Mouse (Mus musculus): ENCODE results near the gene Acsbg1. TPM values are rescaled to one million over a fixed set of nuclear protein-coding genes. Genes with fewer than 3 reads are reported as not detected.

Acsbg1 gene
- polyA plus RNA-seq, 1 experiment = 114 TPM

DNA sequence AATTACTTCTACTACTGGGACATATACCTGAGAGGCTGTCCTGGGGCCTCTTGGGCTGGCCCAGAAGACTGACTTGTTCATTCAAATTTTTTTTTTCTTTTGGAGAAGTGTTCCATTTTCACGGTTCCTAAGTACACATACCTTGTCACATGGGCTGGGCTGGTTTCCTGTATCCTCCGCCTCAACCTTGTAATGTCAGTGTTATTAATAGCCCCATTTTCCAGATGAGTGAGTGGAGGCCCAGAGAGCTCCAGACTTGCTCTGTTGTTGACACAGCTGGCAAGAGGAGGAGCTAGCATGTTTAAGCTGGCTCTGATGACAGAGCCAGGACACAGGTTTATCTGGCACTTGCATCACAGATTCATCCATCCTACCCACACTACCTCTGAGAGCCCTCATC lies 14.2 kb downstream of the Acsbg1 start:
- H3K36me3 ChIP-seq (ENCODE audit: control insufficient read depth, insufficient read depth, low read length) = no peaks in the 10 kb centered on the region
- no peaks in the 10 kb centered on the region for H3K27me3 ChIP-seq (ENCODE audit: control insufficient read depth, insufficient read depth, low read length)
- H3K4me1 ChIP-seq (ENCODE audit: control insufficient read depth, insufficient read depth, low read length) = no peaks in the 10 kb centered on the region; the same call in 1 of the 2 replicates
- no peak overlapping the region for H3K27ac ChIP-seq (ENCODE audit: control insufficient read depth, insufficient read depth, low read depth, low read length)
- no peak overlapping the region for H3K4me3 ChIP-seq (ENCODE audit: control insufficient read depth, low read depth, low read length)
- TF ChIP-seq POLR2A (IDR thresholded peaks at IDR 0.05; ENCODE audit: control insufficient read depth, low read depth, low read length) = no peak
- no peak for TF ChIP-seq CTCF (IDR thresholded peaks at IDR 0.05; ENCODE audit: control insufficient read depth, insufficient read depth, insufficient replicate concordance, low read depth, low read length)

GRCm38 (mm10) chr9:54646252-54646651 lies 15.4 kb downstream of the Acsbg1 start:
- Histone ChIP-seq H3K4me1 (ENCODE audit: control insufficient read depth, insufficient read depth, low read length) (no peaks in the 10 kb centered on the region; the same call in 1 of the 2 replicates), H3K36me3 (ENCODE audit: control insufficient read depth, insufficient read depth, low read length) (no peaks in the 10 kb centered on the region), H3K27ac (ENCODE audit: control insufficient read depth, insufficient read depth, low read depth, low read length) (no peak overlapping the region), H3K4me3 (ENCODE audit: control insufficient read depth, low read depth, low read length) (peak overlapping the region; percentile 14; the same call in 1 of the 2 replicates), H3K27me3 (ENCODE audit: control insufficient read depth, insufficient read depth, low read length) (no peaks in the 10 kb centered on the region)
- TF ChIP-seq CTCF (IDR thresholded peaks at IDR 0.05; ENCODE audit: control insufficient read depth, insufficient read depth, insufficient replicate concordance, low read depth, low read length) = no peak
- no peak for TF ChIP-seq POLR2A (IDR thresholded peaks at IDR 0.05; ENCODE audit: control insufficient read depth, low read depth, low read length)

DNA sequence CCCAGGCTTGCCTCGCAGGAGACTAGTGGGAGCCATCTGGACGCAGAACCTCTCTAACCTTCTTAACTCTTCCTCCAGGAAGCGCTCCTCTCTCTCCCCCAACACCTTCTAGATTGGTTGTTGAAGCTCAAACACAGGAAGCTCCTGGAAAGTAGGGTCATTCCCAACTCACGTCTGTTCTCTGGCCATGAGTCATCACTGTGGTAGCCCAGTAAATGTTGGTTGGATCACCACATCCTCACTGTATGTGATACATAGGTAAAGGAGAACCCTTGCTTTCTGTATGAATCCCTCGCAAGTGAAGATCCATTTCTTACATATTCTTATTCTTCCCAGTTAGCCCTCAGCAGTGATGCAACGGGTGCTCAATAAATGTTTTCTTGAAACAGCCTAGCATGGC lies 16.1 kb downstream of the Acsbg1 start:
- Histone ChIP-seq H3K27me3 (ENCODE audit: control insufficient read depth, insufficient read depth, low read length) (no peaks in the 10 kb centered on the region), H3K4me1 (ENCODE audit: control insufficient read depth, insufficient read depth, low read length) (no peaks in the 10 kb centered on the region; the same call in 1 of the 2 replicates), H3K27ac (ENCODE audit: control insufficient read depth, insufficient read depth, low read depth, low read length) (no peak overlapping the region), H3K36me3 (ENCODE audit: control insufficient read depth, insufficient read depth, low read length) (no peaks in the 10 kb centered on the region), H3K4me3 (ENCODE audit: control insufficient read depth, low read depth, low read length) (no peak overlapping the region)
- TF ChIP-seq POLR2A (IDR thresholded peaks at IDR 0.05; ENCODE audit: control insufficient read depth, low read depth, low read length) (no peak), CTCF (IDR thresholded peaks at IDR 0.05; ENCODE audit: control insufficient read depth, insufficient read depth, insufficient replicate concordance, low read depth, low read length) (no peak)

- no peaks in the 10 kb centered on the region for H3K36me3 ChIP-seq (ENCODE audit: control insufficient read depth, insufficient read depth, low read length)
- peaks cover 3% of the 10 kb centered on the region; the same call in 1 of the 2 replicates for H3K4me1 ChIP-seq (ENCODE audit: control insufficient read depth, insufficient read depth, low read length)
- no peaks in the 10 kb centered on the region for H3K27me3 ChIP-seq (ENCODE audit: control insufficient read depth, insufficient read depth, low read length)
- no peak overlapping the region for H3K4me3 ChIP-seq (ENCODE audit: control insufficient read depth, low read depth, low read length)
- 0 out of 2 replicates have a peak overlapping the region, but pooled peaks have one; percentile 29 for H3K27ac ChIP-seq (ENCODE audit: control insufficient read depth, insufficient read depth, low read depth, low read length)
- TF ChIP-seq POLR2A (IDR thresholded peaks at IDR 0.05; ENCODE audit: control insufficient read depth, low read depth, low read length) (no peak), CTCF (IDR thresholded peaks at IDR 0.05; ENCODE audit: control insufficient read depth, insufficient read depth, insufficient replicate concordance, low read depth, low read length) (no peak)
These were observed 18.5 kb downstream of the Acsbg1 start for GRCm38 (mm10) chr9:54643179-54643578.

GRCm38 (mm10) chr9:54642556-54642955 lies 19.1 kb downstream of the Acsbg1 start:
- Histone ChIP-seq H3K27ac (ENCODE audit: control insufficient read depth, insufficient read depth, low read depth, low read length) (peak overlapping the region; percentile 12; the same call in 1 of the 2 replicates), H3K36me3 (ENCODE audit: control insufficient read depth, insufficient read depth, low read length) (no peaks in the 10 kb centered on the region), H3K4me3 (ENCODE audit: control insufficient read depth, low read depth, low read length) (no peak overlapping the region), H3K4me1 (ENCODE audit: control insufficient read depth, insufficient read depth, low read length) (peaks cover 3% of the 10 kb centered on the region; the same call in 1 of the 2 replicates), H3K27me3 (ENCODE audit: control insufficient read depth, insufficient read depth, low read length) (no peaks in the 10 kb centered on the region)
- TF ChIP-seq POLR2A (IDR thresholded peaks at IDR 0.05; ENCODE audit: control insufficient read depth, low read depth, low read length) = no peak
- no peak for TF ChIP-seq CTCF (IDR thresholded peaks at IDR 0.05; ENCODE audit: control insufficient read depth, insufficient read depth, insufficient replicate concordance, low read depth, low read length)

DNA sequence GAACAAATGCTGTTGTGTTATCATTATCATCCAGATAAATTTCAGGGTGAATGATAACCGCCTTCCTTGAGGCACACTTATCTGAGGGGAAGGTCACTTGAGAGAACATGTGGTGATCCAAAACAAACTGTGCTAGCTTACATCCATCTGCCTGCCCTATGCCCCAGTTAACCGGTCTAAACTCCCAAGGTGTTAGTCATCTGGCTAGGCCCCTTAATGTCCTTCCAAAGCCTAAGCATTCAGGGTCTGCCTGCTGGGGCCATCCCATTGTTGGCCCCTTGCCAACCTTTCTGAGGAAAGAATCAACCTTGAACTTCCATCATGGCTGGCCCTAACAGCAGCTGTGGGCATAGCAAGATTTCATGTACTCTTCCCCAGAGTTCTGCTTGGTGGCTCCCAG lies 19.5 kb downstream of the Acsbg1 start:
- TF ChIP-seq CTCF (IDR thresholded peaks at IDR 0.05; ENCODE audit: control insufficient read depth, insufficient read depth, insufficient replicate concordance, low read depth, low read length) = no peak
- TF ChIP-seq POLR2A (IDR thresholded peaks at IDR 0.05; ENCODE audit: control insufficient read depth, low read depth, low read length) = no peak
- H3K4me3 ChIP-seq (ENCODE audit: control insufficient read depth, low read depth, low read length) = no peak overlapping the region
- peaks cover 3% of the 10 kb centered on the region for H3K4me1 ChIP-seq (ENCODE audit: control insufficient read depth, insufficient read depth, low read length)
- peak overlapping the region; percentile 12; the same call in 1 of the 2 replicates for H3K27ac ChIP-seq (ENCODE audit: control insufficient read depth, insufficient read depth, low read depth, low read length)
- H3K27me3 ChIP-seq (ENCODE audit: control insufficient read depth, insufficient read depth, low read length) = no peaks in the 10 kb centered on the region
- H3K36me3 ChIP-seq (ENCODE audit: control insufficient read depth, insufficient read depth, low read length) = no peaks in the 10 kb centered on the region

DNA sequence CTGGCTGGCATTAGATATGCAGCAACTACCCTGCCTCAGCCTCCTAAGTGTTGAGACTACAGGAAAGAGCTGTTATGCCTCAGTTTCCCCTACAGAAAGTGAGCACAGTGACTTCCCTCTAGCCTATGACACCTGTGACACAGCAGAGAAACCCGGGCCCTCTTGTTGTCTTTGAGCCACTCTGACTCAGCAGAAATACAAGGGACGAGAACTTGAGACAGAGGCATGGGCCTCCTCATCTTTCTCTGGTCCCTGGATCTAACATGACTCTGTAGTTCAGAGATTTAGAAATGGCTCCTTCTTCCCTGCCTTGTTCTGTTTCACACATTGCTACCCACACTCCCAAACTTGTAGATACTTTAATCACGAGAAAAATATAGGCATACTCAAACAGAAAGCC lies 20.1 kb downstream of the Acsbg1 start:
- Histone ChIP-seq H3K4me3 (ENCODE audit: control insufficient read depth, low read depth, low read length) (no peak overlapping the region), H3K4me1 (ENCODE audit: control insufficient read depth, insufficient read depth, low read length) (peaks cover 3% of the 10 kb centered on the region)
- TF ChIP-seq POLR2A (IDR thresholded peaks at IDR 0.05; ENCODE audit: control insufficient read depth, low read depth, low read length) (no peak), CTCF (IDR thresholded peaks at IDR 0.05; ENCODE audit: control insufficient read depth, insufficient read depth, insufficient replicate concordance, low read depth, low read length) (no peak)

More for the DNA sequence above, 20.1 kb downstream of the Acsbg1 start:
- Histone ChIP-seq H3K27ac (ENCODE audit: control insufficient read depth, insufficient read depth, low read depth, low read length) (no peak overlapping the region; the same call in none of the 2 replicates), H3K27me3 (ENCODE audit: control insufficient read depth, insufficient read depth, low read length) (no peaks in the 10 kb centered on the region), H3K36me3 (ENCODE audit: control insufficient read depth, insufficient read depth, low read length) (no peaks in the 10 kb centered on the region)
